Mouse (Mus musculus): ENCODE results near the gene Pawr. TPM values are rescaled to one million over a fixed set of nuclear protein-coding genes. Genes with fewer than 3 reads are reported as not detected.

The Pawr gene
- 7.6 and 9.1 TPM in 2 replicates for polyA plus RNA-seq (2016; fragmentation: Nextera tagmentation; extraction: Ambion mirVana)

GRCm38 (mm10) chr10:108331784-108332561, at the start of gene Pawr:
TSS of gene Pawr (plus strand) at chr10:108332121.
- Histone ChIP-seq H3K4me3 (peak within 1 kb of the TSS; percentile 87), H3K36me3 (replicated peaks) (0 out of 2 replicates have a peak, but pooled peaks cover 3% of the 10 kb centered on the region), H3K27ac (replicated peaks) (peak within 1 kb of the TSS; percentile 88), H3K27me3 (replicated peaks; ENCODE audit: low read depth, poor library complexity, severe bottlenecking) (peaks cover 20% of the 10 kb centered on the region), H3K9me3 (no peaks in the 10 kb centered on the region), H3K4me1 (peaks cover 18% of the 10 kb centered on the region)
- under 1% methylated on average over 85 of the region's 85 CpGs for WGBS
- DNase-seq (ENCODE audit: low spot score): peak; percentile 94

GRCm38 (mm10) chr10:108282351-108282750, 49.6 kb upstream of the Pawr start:
- Histone ChIP-seq H3K4me1 (no peaks in the 10 kb centered on the region), H3K27ac (replicated peaks) (no peak overlapping the region), H3K4me3 (no peak overlapping the region), H3K9me3 (no peaks in the 10 kb centered on the region), H3K36me3 (replicated peaks) (peaks cover 33% of the 10 kb centered on the region), H3K27me3 (replicated peaks; ENCODE audit: low read depth, poor library complexity, severe bottlenecking) (no peaks in the 10 kb centered on the region)
- WGBS: 93% methylated on average over 6 of the region's 6 CpGs
- DNase-seq (ENCODE audit: low spot score): no peak

GRCm38 (mm10) chr10:108283418-108283817, 48.5 kb upstream of the Pawr start:
- Histone ChIP-seq H3K27ac (replicated peaks) (no peak overlapping the region), H3K4me3 (no peak overlapping the region), H3K4me1 (no peaks in the 10 kb centered on the region), H3K9me3 (no peaks in the 10 kb centered on the region), H3K27me3 (replicated peaks; ENCODE audit: low read depth, poor library complexity, severe bottlenecking) (no peaks in the 10 kb centered on the region), H3K36me3 (replicated peaks) (peaks cover 22% of the 10 kb centered on the region)
- DNase-seq (ENCODE audit: low spot score): no peak
- WGBS: 90% methylated on average over 2 of the region's 2 CpGs

- WGBS: 94% methylated on average over 4 of the region's 4 CpGs
- Histone ChIP-seq H3K27ac (replicated peaks) (no peak overlapping the region), H3K4me3 (no peak overlapping the region), H3K27me3 (replicated peaks; ENCODE audit: low read depth, poor library complexity, severe bottlenecking) (no peaks in the 10 kb centered on the region), H3K9me3 (no peaks in the 10 kb centered on the region), H3K4me1 (no peaks in the 10 kb centered on the region), H3K36me3 (replicated peaks) (peaks cover 20% of the 10 kb centered on the region)
- DNase-seq (ENCODE audit: low spot score): no peak
Observed at GRCm38 (mm10) chr10:108283837-108284236, 48.1 kb upstream of the Pawr start.

- Histone ChIP-seq H3K4me1 (no peaks in the 10 kb centered on the region), H3K36me3 (replicated peaks) (peaks cover 19% of the 10 kb centered on the region), H3K9me3 (no peaks in the 10 kb centered on the region), H3K4me3 (no peak overlapping the region), H3K27me3 (replicated peaks; ENCODE audit: low read depth, poor library complexity, severe bottlenecking) (no peaks in the 10 kb centered on the region), H3K27ac (replicated peaks) (no peak overlapping the region)
- 88% methylated on average over 4 of the region's 4 CpGs for WGBS
- no peak for DNase-seq (ENCODE audit: low spot score)
Observed at GRCm38 (mm10) chr10:108284445-108284844, 47.5 kb upstream of the Pawr start.

GRCm38 (mm10) chr10:108284977-108285376, 46.9 kb upstream of the Pawr start:
- peaks cover 16% of the 10 kb centered on the region for H3K36me3 ChIP-seq (replicated peaks)
- H3K4me3 ChIP-seq: no peak overlapping the region
- H3K27ac ChIP-seq (replicated peaks): no peak overlapping the region
- no peaks in the 10 kb centered on the region for H3K4me1 ChIP-seq
- WGBS: 90% methylated on average over 5 of the region's 5 CpGs
- H3K9me3 ChIP-seq: no peaks in the 10 kb centered on the region
- DNase-seq (ENCODE audit: low spot score): no peak
- no peaks in the 10 kb centered on the region for H3K27me3 ChIP-seq (replicated peaks; ENCODE audit: low read depth, poor library complexity, severe bottlenecking)

- DNase-seq (ENCODE audit: low spot score): no peak
- no peak overlapping the region for H3K27ac ChIP-seq (replicated peaks)
- no peaks in the 10 kb centered on the region for H3K9me3 ChIP-seq
- WGBS: 77% methylated on average over 11 of the region's 11 CpGs
- H3K4me1 ChIP-seq: no peaks in the 10 kb centered on the region
- no peaks in the 10 kb centered on the region for H3K27me3 ChIP-seq (replicated peaks; ENCODE audit: low read depth, poor library complexity, severe bottlenecking)
- no peak overlapping the region for H3K4me3 ChIP-seq
- peaks cover 6% of the 10 kb centered on the region; the same call in 1 of the 2 replicates for H3K36me3 ChIP-seq (replicated peaks)
Observed at GRCm38 (mm10) chr10:108286658-108287437, 45.1 kb upstream of the Pawr start.

GRCm38 (mm10) chr10:108287438-108287801, 44.5 kb upstream of the Pawr start:
- no peaks in the 10 kb centered on the region for H3K4me1 ChIP-seq
- no peak overlapping the region for H3K4me3 ChIP-seq
- no peak for DNase-seq (ENCODE audit: low spot score)
- 85% methylated on average over 4 of the region's 4 CpGs for WGBS
- H3K27ac ChIP-seq (replicated peaks): no peak overlapping the region
- H3K27me3 ChIP-seq (replicated peaks; ENCODE audit: low read depth, poor library complexity, severe bottlenecking): no peaks in the 10 kb centered on the region
- 0 out of 2 replicates have a peak, but pooled peaks cover under 1% of the 10 kb centered on the region for H3K36me3 ChIP-seq (replicated peaks)
- H3K9me3 ChIP-seq: no peaks in the 10 kb centered on the region

- Histone ChIP-seq H3K27ac (replicated peaks) (no peak overlapping the region), H3K4me3 (no peak overlapping the region), H3K27me3 (replicated peaks; ENCODE audit: low read depth, poor library complexity, severe bottlenecking) (no peaks in the 10 kb centered on the region), H3K9me3 (no peaks in the 10 kb centered on the region), H3K36me3 (replicated peaks) (no peaks in the 10 kb centered on the region), H3K4me1 (0 out of 2 replicates have a peak, but pooled peaks cover 3% of the 10 kb centered on the region)
- DNase-seq (ENCODE audit: low spot score): no peak
- WGBS: 95% methylated on average over 13 of the region's 13 CpGs
Observed at GRCm38 (mm10) chr10:108290046-108290445, 41.9 kb upstream of the Pawr start.

- 90% methylated on average over 12 of the region's 12 CpGs for WGBS
- Histone ChIP-seq H3K4me3 (no peak overlapping the region), H3K27ac (replicated peaks) (no peak overlapping the region), H3K36me3 (replicated peaks) (no peaks in the 10 kb centered on the region), H3K9me3 (no peaks in the 10 kb centered on the region), H3K4me1 (0 out of 2 replicates have a peak, but pooled peaks cover 3% of the 10 kb centered on the region), H3K27me3 (replicated peaks; ENCODE audit: low read depth, poor library complexity, severe bottlenecking) (no peaks in the 10 kb centered on the region)
- DNase-seq (ENCODE audit: low spot score): no peak
Observed at GRCm38 (mm10) chr10:108291688-108292471, 40.0 kb upstream of the Pawr start.

- DNase-seq (ENCODE audit: low spot score): no peak
- Histone ChIP-seq H3K4me3 (no peak overlapping the region), H3K27ac (replicated peaks) (no peak overlapping the region), H3K4me1 (0 out of 2 replicates have a peak, but pooled peaks cover 3% of the 10 kb centered on the region), H3K36me3 (replicated peaks) (no peaks in the 10 kb centered on the region), H3K27me3 (replicated peaks; ENCODE audit: low read depth, poor library complexity, severe bottlenecking) (no peaks in the 10 kb centered on the region), H3K9me3 (no peaks in the 10 kb centered on the region)
- 84% methylated on average over 4 of the region's 4 CpGs for WGBS
Observed at GRCm38 (mm10) chr10:108292651-108293050, 39.3 kb upstream of the Pawr start.

- no peaks in the 10 kb centered on the region for H3K9me3 ChIP-seq
- no peaks in the 10 kb centered on the region for H3K27me3 ChIP-seq (replicated peaks; ENCODE audit: low read depth, poor library complexity, severe bottlenecking)
- no peaks in the 10 kb centered on the region for H3K36me3 ChIP-seq (replicated peaks)
- 86% methylated on average over 16 of the region's 16 CpGs for WGBS
- H3K27ac ChIP-seq (replicated peaks): no peak overlapping the region
- no peak overlapping the region for H3K4me3 ChIP-seq
- H3K4me1 ChIP-seq: 0 out of 2 replicates have a peak, but pooled peaks cover 3% of the 10 kb centered on the region
- DNase-seq (ENCODE audit: low spot score): peak; percentile 25
Observed at GRCm38 (mm10) chr10:108293620-108294195, 38.2 kb upstream of the Pawr start.

All from embryonic facial prominence, embryonic 10.5 days (tissue).